Mouse (Mus musculus) G1E (cell line): ENCODE measurements around the gene Sumo1.

ENCODE experiments used
- CTCF ChIP-seq: IDR thresholded peaks from 2 replicates; pipeline ENCODE4 v1.5.1; 2012; ENCODE audit warnings: low read depth, low read length, inconsistent platforms, mixed read lengths
- GATA1 ChIP-seq: IDR thresholded peaks from 2 replicates; pipeline ENCODE4 v1.6.1; 2012; ENCODE audit warnings: borderline replicate concordance, low read length, inconsistent platforms, mixed read lengths
- GATA2 ChIP-seq: IDR thresholded peaks from 2 replicates; pipeline ENCODE4 v1.6.1; 2012; ENCODE audit warnings: low read depth, low read length, inconsistent platforms, borderline replicate concordance
- POLR2AphosphoS5 ChIP-seq: IDR thresholded peaks from 2 replicates; pipeline ENCODE4 v1.6.1; 2012; ENCODE audit warnings: low read depth, low read length, inconsistent platforms; ENCODE audit not compliant: insufficient replicate concordance
- TAL1 ChIP-seq: conservative IDR thresholded peaks from 2 replicates; pipeline ENCODE4 v1.6.1; 2012; ENCODE audit warnings: low read depth, low read length, inconsistent platforms, mixed read lengths

DNA sequence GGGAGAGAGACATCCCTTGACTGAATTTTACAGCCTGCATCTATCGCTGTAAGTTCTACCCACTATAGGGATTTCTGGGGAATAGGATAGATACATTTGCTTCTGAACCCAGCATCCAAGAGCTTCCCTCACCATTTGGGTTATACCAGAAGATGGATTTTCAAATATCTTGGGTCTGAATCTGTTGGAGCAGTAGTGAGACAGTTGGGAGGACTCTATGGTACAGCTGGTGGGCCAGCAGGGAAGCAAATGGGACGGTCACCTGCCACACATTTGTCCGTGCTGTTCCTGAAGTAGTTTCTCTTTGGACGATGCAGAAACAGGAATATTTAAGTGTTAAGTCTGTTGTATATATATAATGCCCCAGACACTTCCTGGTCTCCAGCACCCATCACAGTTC, 103.1 kb downstream of the Sumo1 start:
- TF ChIP-seq CTCF (no peak), GATA1 (no peak), TAL1 (no peak), GATA2 (no peak), POLR2AphosphoS5 (no peak)
